ENCODE assay signal across 9 mouse cellular contexts in the genomic region with DNA sequence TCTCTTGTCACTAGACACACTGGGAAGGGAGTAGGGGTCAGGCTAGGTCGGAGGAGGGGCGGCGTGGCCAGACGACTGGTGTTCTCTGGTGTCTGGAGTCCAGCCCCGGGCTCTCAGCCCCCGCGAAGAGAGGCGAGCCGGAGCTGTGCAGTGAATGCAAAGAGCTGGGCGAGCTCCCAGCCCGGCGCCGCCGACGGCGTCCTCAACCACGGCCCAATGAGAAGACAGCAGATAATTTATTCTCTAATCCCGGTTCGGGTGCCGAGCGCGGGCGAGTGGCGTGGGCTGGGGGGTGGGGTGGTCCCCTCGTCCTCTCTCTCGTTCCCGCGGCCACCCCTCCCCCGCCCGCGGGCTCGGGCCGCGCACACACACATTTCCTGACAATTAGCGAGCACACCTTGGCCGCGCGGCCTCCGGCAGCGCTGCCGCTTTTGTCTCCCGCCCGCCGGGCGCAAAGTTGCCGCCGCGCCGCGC. TPM values are rescaled to one million over a fixed set of nuclear protein-coding genes. Genes with fewer than 3 reads are reported as not detected.
A peak's percentile ranks its signal among the peaks of the same experiment; 100 is the strongest.
DNase-seq lines count a peak whose midpoint lies in the region; ATAC-seq lines count a peak whose summit lies in the region.
"Had no signal": no experiment of that assay in that cellular context is flagged by ENCODE, and none has a peak within 500 bp of the region (broad histone marks: within the 10 kb centered on the region; RNA-seq: fewer than 3 reads in every experiment).

No protein-coding gene starts in this region.

- no peaks in the 10 kb centered on the region for H3K9me3 ChIP-seq in hindbrain, embryonic 15.5 days
- H3K9me3 ChIP-seq in limb, embryonic 15.5 days: no peaks in the 10 kb centered on the region

- peak overlapping the region; percentile 98 for H3K27ac ChIP-seq in hindbrain, embryonic 15.5 days (replicated peaks)
- H3K27ac ChIP-seq in limb, embryonic 15.5 days: no peak overlapping the region

- H3K4me1 ChIP-seq in hindbrain, embryonic 15.5 days (replicated peaks): peaks cover 43% of the 10 kb centered on the region
- peaks cover 31% of the 10 kb centered on the region for H3K4me1 ChIP-seq in limb, embryonic 15.5 days

- no peaks in the 10 kb centered on the region for H3K36me3 ChIP-seq in hindbrain, embryonic 15.5 days
- H3K36me3 ChIP-seq in limb, embryonic 15.5 days: no peaks in the 10 kb centered on the region

- under 1% methylated on average over 45 of the region's 50 CpGs for WGBS in hindbrain, embryonic 15.5 days
- WGBS in limb, embryonic 15.5 days: under 1% methylated on average over 50 of the region's 50 CpGs

- H3K4me2 ChIP-seq in hindbrain, embryonic 15.5 days: peak overlapping the region; percentile 74
- H3K4me2 ChIP-seq in limb, embryonic 15.5 days: peak overlapping the region; percentile 98

- H3K9ac ChIP-seq in hindbrain, embryonic 15.5 days: peak overlapping the region; percentile 90
- H3K9ac ChIP-seq in limb, embryonic 15.5 days: 0 out of 2 replicates have a peak overlapping the region, but pooled peaks have one; percentile 5

- no peaks in the 10 kb centered on the region for H3K27me3 ChIP-seq in hindbrain, embryonic 15.5 days
- H3K27me3 ChIP-seq in limb, embryonic 15.5 days: peaks cover 82% of the 10 kb centered on the region

- peak; percentile 82 for ATAC-seq in hindbrain, embryonic 15.5 days (ENCODE audit: low FRiP score, low read depth)
- ATAC-seq in limb, embryonic 15.5 days (ENCODE audit: insufficient number of reproducible peaks, low FRiP score, low TSS enrichment, low read depth): no peak

- H3K4me3 ChIP-seq in hindbrain, embryonic 15.5 days: peak overlapping the region; percentile 75
- H3K4me3 ChIP-seq in limb, embryonic 15.5 days: peak overlapping the region; percentile 51

- DNase-seq in left cerebral cortex, adult 18-20 months (ENCODE audit: low spot score in 2 of 2): peak; percentile 65 to 75
- no peak for DNase-seq in left cerebral cortex, adult 11 months (ENCODE audit: low spot score)
- DNase-seq in embryo, embryonic 11 days: peak; percentile 91
- peak; percentile 81 for DNase-seq in neural tube, embryonic 10.5 days (ENCODE audit: extremely low spot score, low spot score)
- DNase-seq in ovary, postnatal 10 days (ENCODE audit: low spot score): no peak
- no peak for DNase-seq in layer of hippocampus, adult 11-12 months (ENCODE audit: low spot score)

RNA-seq across cellular contexts. Expression of a gene that starts 1.2 kb away (rescaled TPM):
- total RNA-seq in left cerebral cortex, adult 18-20 months (2021): 1 to 10 TPM; 4.8 to 7.6 TPM
- 14.1 and 16.2 TPM in 2 replicates for polyA plus RNA-seq in hindbrain, embryonic 15.5 days (2015; fragmentation: Nextera tagmentation; extraction: Ambion mirVana)
- 0.29 and 0.56 TPM in 2 replicates for polyA plus RNA-seq in limb, embryonic 15.5 days (2015; fragmentation: Nextera tagmentation; extraction: Ambion mirVana)

RNA-seq across cellular contexts. Expression of a gene that starts 1.2 kb away (rescaled TPM):
- 1 to 10 TPM; 3.4 to 5.2 TPM for total RNA-seq in left cerebral cortex, adult 18-20 months (2021)
- polyA plus RNA-seq in hindbrain, embryonic 15.5 days (2015; fragmentation: Nextera tagmentation; extraction: Ambion mirVana): 2.7 and 2.8 TPM in 2 replicates
- polyA plus RNA-seq in limb, embryonic 15.5 days (2015; fragmentation: Nextera tagmentation; extraction: Ambion mirVana): 0.12 and 0.25 TPM in 2 replicates

RNA-seq across cellular contexts. Expression of a gene that starts 39.5 kb away (rescaled TPM):
- not detected for total RNA-seq in left cerebral cortex, adult 18-20 months (2021)
- 0.25 and 0.68 TPM in 2 replicates for polyA plus RNA-seq in hindbrain, embryonic 15.5 days (2015; fragmentation: Nextera tagmentation; extraction: Ambion mirVana)
- polyA plus RNA-seq in limb, embryonic 15.5 days (2015; fragmentation: Nextera tagmentation; extraction: Ambion mirVana): not detected in 2 replicates
- total RNA-seq: layer of hippocampus, postnatal 25 days had no signal

RNA-seq across cellular contexts. Expression of a gene that starts 50.6 kb away (rescaled TPM):
- total RNA-seq in left cerebral cortex, adult 18-20 months (2021): 10 to 100 TPM; 30.5 to 36.1 TPM
- polyA plus RNA-seq in hindbrain, embryonic 15.5 days (2015; fragmentation: Nextera tagmentation; extraction: Ambion mirVana): 1.00 and 1.1 TPM in 2 replicates
- 1.4 and 2.7 TPM in 2 replicates for polyA plus RNA-seq in limb, embryonic 15.5 days (2015; fragmentation: Nextera tagmentation; extraction: Ambion mirVana)

Comparison
In these comparisons a context has a peak if more than half of its experiments do, and no peak if none do; other contexts are left out.
1. DNase-seq: peak in left cerebral cortex, adult 18-20 months (2 of 2), embryo, embryonic 11 days (single experiment) and neural tube, embryonic 10.5 days (single experiment); none in left cerebral cortex, adult 11 months (single experiment), ovary, postnatal 10 days (single experiment) and layer of hippocampus, adult 11-12 months (single experiment).